Mouse (Mus musculus): ENCODE results near the gene Adrb1.

- TF ChIP-seq POLR2A (IDR thresholded peaks at IDR 0.05; ENCODE audit: borderline replicate concordance, extremely low read depth, low read depth, low read length) (no peak), CTCF (IDR thresholded peaks at IDR 0.05; ENCODE audit: insufficient read depth, low read length) (no peak)
Observed at GRCm38 (mm10) chr19:56762686-56763085, 40.7 kb downstream of the Adrb1 start.

Data from lung, adult 2 months (tissue).